Mouse (Mus musculus): ENCODE data around the gene 4930595D18Rik.

- TF ChIP-seq CTCF (IDR thresholded peaks at IDR 0.05; ENCODE audit: low read depth, low read length) (no peak), POLR2A (IDR thresholded peaks at IDR 0.05; ENCODE audit: borderline replicate concordance, low read depth, low read length) (no peak)
Measured at GRCm38 (mm10) chr12:111111176-111111575, 73.1 kb downstream of the 4930595D18Rik start.

Data from bone marrow macrophage, adult 2 months (primary cell).